7 mouse cellular contexts compared by ENCODE assay signal in the genomic region with DNA sequence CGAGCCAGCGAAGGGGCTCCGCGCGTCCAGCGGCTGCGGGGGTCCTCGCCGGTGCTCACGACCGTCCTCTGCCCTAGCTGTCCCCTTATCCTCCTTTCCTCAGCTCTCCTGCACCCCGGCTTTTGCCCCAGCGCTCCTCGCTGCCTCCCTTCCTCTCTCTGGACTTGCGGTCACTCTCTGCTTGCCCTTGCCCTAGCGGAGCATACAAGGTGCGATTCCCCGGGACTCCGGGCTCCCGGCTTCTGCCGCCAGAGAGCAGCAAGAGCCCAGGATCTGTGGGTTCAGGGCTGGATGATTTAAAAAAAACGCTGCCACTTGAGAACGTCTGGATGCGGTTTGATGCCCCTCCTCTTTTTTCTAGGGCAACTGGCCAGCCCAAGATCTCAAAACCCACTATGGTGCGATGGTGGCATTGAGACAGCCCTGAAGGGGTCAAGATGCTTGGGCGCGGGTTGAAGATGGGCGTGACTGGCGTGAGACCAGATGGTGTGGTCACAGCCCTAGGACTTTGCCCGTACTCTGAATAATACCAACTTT. TPM values are rescaled to one million over a fixed set of nuclear protein-coding genes. Genes with fewer than 3 reads are reported as not detected.
DNase-seq lines count a peak whose midpoint lies in the region; ATAC-seq and TF ChIP-seq lines count a peak whose summit lies in the region.

No protein-coding gene starts in this region.

- peak; percentile 60; the same call in 1 of the 2 replicates for ATAC-seq in intestine, embryonic 14.5 days (replicated peaks; ENCODE audit: low FRiP score, low TSS enrichment, low read depth)
- ATAC-seq in megakaryocyte-erythroid progenitor cell, adult 5-6 weeks (replicated peaks; ENCODE audit: low FRiP score, low TSS enrichment, poor library complexity, severe bottlenecking): 0 out of 2 replicates have a peak, but pooled peaks have one; percentile 23

- TF ChIP-seq POLR2A in small intestine, adult 2 months (IDR thresholded peaks at IDR 0.05; ENCODE audit: low read depth, low read length): no peak

- H3K36me3 ChIP-seq in intestine, embryonic 14.5 days (ENCODE audit: control insufficient read depth, insufficient read depth, low read length): no peaks in the 10 kb centered on the region
- H3K36me3 ChIP-seq in small intestine, adult 2 months (ENCODE audit: control insufficient read depth, insufficient read depth, low read length): no peaks in the 10 kb centered on the region

- peak; percentile 37; the same call in 1 of the 2 replicates for TF ChIP-seq CTCF in small intestine, adult 2 months (IDR thresholded peaks at IDR 0.05; ENCODE audit: extremely low read depth, insufficient read length, insufficient replicate concordance, low read depth, low read length)

- intact Hi-C loops in left cerebral cortex, postnatal 25 days (cut with DNase I): loop anchor here (1.0 kb wide), 3 partner anchors 105 to 250 kb away; no protein-coding TSS in a partner anchor

- WGBS in intestine, embryonic 14.5 days: under 1% methylated on average over 30 of the region's 30 CpGs
- 3% methylated on average over 30 of the region's 30 CpGs for WGBS in small intestine, adult 2 months

- DNase-seq in adrenal gland, adult 8-10 months: peak; percentile 86
- DNase-seq in embryo, embryonic 11.5 days (ENCODE audit: low read depth, low spot score): peak; percentile 48
- DNase-seq in gastrocnemius, postnatal 25 days: peak; percentile 70
- peak; percentile 79 for DNase-seq in intestine, embryonic 14.5 days (ENCODE audit: low spot score)
- DNase-seq in left cerebral cortex, postnatal 25 days (ENCODE audit: low spot score in 2 of 2): peak; percentile 63 to 82

- peak overlapping the region; percentile 73 for H3K4me2 ChIP-seq in intestine, embryonic 14.5 days (ENCODE audit: low read length)

- peak overlapping the region; percentile 31 for H3K9ac ChIP-seq in intestine, embryonic 14.5 days (ENCODE audit: low read length)

- H3K4me1 ChIP-seq in intestine, embryonic 14.5 days (replicated peaks; ENCODE audit: control insufficient read depth, insufficient read depth, low read length): peaks cover 10% of the 10 kb centered on the region; the same call in 1 of the 2 replicates
- no peaks in the 10 kb centered on the region for H3K4me1 ChIP-seq in small intestine, adult 2 months (ENCODE audit: control insufficient read depth, insufficient read depth, insufficient read length, low read length)

- peak overlapping the region; percentile 43 for H3K4me3 ChIP-seq in intestine, embryonic 14.5 days (ENCODE audit: low read depth, low read length)
- no peak overlapping the region for H3K4me3 ChIP-seq in small intestine, adult 2 months (ENCODE audit: low read depth, low read length)

- no peaks in the 10 kb centered on the region for H3K9me3 ChIP-seq in intestine, embryonic 14.5 days (ENCODE audit: control insufficient read depth, low read length)

- no peak overlapping the region for H3K27ac ChIP-seq in intestine, embryonic 14.5 days (ENCODE audit: low read depth)
- H3K27ac ChIP-seq in small intestine, adult 2 months (ENCODE audit: insufficient read depth, low read depth, low read length): no peak overlapping the region

- H3K27me3 ChIP-seq in intestine, embryonic 14.5 days (replicated peaks; ENCODE audit: control insufficient read depth, insufficient read depth, low read length): peaks cover 76% of the 10 kb centered on the region
- H3K27me3 ChIP-seq in small intestine, adult 2 months (ENCODE audit: control insufficient read depth, insufficient read depth, low read length): peaks cover 28% of the 10 kb centered on the region

RNA-seq across cellular contexts. Expression of a gene that starts 0.6 kb away (rescaled TPM):
- total RNA-seq in adrenal gland, adult 8-10 months (2022): 10 to 100 TPM; 23.6 to 36.8 (median 35.1) TPM
- 1 to 10 TPM in 1 of 2 experiments, under 1 TPM in 1; 0.74 to 1.2 TPM for total RNA-seq in gastrocnemius, postnatal 25 days (2021)
- 0.09 and 0.27 TPM in 2 replicates for polyA plus RNA-seq in intestine, embryonic 14.5 days (2014; fragmentation: Nextera tagmentation; extraction: Ambion mirVana)
- 10 to 100 TPM; 47.0 to 62.0 TPM for total RNA-seq in left cerebral cortex, postnatal 25 days (2021)
- total RNA-seq in megakaryocyte-erythroid progenitor cell, adult 5-6 weeks (2014; fragmentation: Nextera tagmentation): not detected in 2 replicates
- not detected in 2 replicates for total RNA-seq in megakaryocyte-erythroid progenitor cell, adult 5-6 weeks (2017)
- 0.20 and 0.58 TPM in 2 replicates for polyA plus RNA-seq in small intestine, adult 2 months (2012; rRNA removed)

Comparison
In these comparisons a context has a peak if more than half of its experiments do, and no peak if none do; other contexts are left out.
1. RNA of a gene that starts 0.6 kb away (total RNA-seq): 47.0 to 62.0 TPM in left cerebral cortex, postnatal 25 days and 23.6 to 36.8 TPM in adrenal gland, adult 8-10 months; 0.74 to 1.2 TPM in gastrocnemius, postnatal 25 days and not detected in megakaryocyte-erythroid progenitor cell, adult 5-6 weeks; every median in the first group is over 10 times any median in the second.
2. Peak in every context shown above with its lines, with median percentiles within 50 percentile points of each other: DNase-seq.